19 mouse cellular contexts compared by ENCODE assay signal in genomic region chr3:39296257-39296656, GRCm38 (mm10).
DNase-seq lines count a peak whose midpoint lies in the region; ATAC-seq lines count a peak whose summit lies in the region.
"Had no signal": no experiment of that assay in that cellular context is flagged by ENCODE, and none has a peak within 500 bp of the region (broad histone marks: within the 10 kb centered on the region; RNA-seq: fewer than 3 reads in every experiment).

No protein-coding gene starts in this region.

- peaks cover 7% of the 10 kb centered on the region for H3K4me1 ChIP-seq in limb, embryonic 11.5 days (ENCODE audit: control insufficient read depth, insufficient read depth, low read length)
- H3K4me1 ChIP-seq in limb, embryonic 10.5 days, result peaks cover 28% of the 10 kb centered on the region
- H3K4me1 ChIP-seq in limb, embryonic 13.5 days, result peaks cover 8% of the 10 kb centered on the region
- H3K4me1 ChIP-seq: embryonic facial prominence, embryonic 10.5 days; embryonic facial prominence, embryonic 12.5 days; forebrain, embryonic 13.5 days; forebrain, embryonic 15.5 days had no signal

- no peak overlapping the region for H3K4me2 ChIP-seq in limb, embryonic 11.5 days (ENCODE audit: low read depth, severe bottlenecking)
- H3K4me2 ChIP-seq in limb, embryonic 13.5 days (replicated peaks), result no peak overlapping the region
- H3K4me2 ChIP-seq: embryonic facial prominence, embryonic 12.5 days; forebrain, embryonic 13.5 days; forebrain, embryonic 15.5 days had no signal

- no peak overlapping the region for H3K4me3 ChIP-seq in limb, embryonic 11.5 days (ENCODE audit: low read depth, low read length)
- no peak overlapping the region for H3K4me3 ChIP-seq in limb, embryonic 10.5 days
- no peak overlapping the region for H3K4me3 ChIP-seq in limb, embryonic 13.5 days
- H3K4me3 ChIP-seq: embryonic facial prominence, embryonic 10.5 days; embryonic facial prominence, embryonic 12.5 days; forebrain, embryonic 13.5 days; forebrain, embryonic 15.5 days had no signal

- no peak overlapping the region for H3K9ac ChIP-seq in limb, embryonic 11.5 days (ENCODE audit: low read length)
- H3K9ac ChIP-seq in limb, embryonic 13.5 days, result no peak overlapping the region
- H3K9ac ChIP-seq: embryonic facial prominence, embryonic 12.5 days; forebrain, embryonic 13.5 days; forebrain, embryonic 15.5 days; forebrain, postnatal 0 days had no signal

- peak; percentile 37 for DNase-seq in limb, embryonic 11.5 days (ENCODE audit: low spot score)
- DNase-seq in limb, embryonic 10.5 days (ENCODE audit: low spot score), result no peak
- no peak for DNase-seq in kidney, postnatal 25 days
- DNase-seq in embryo, embryonic 11 days, result no peak
- DNase-seq: adrenal gland, adult 2 months; adrenal gland, postnatal 10 days; adrenal gland, postnatal 25 days; cerebellum, adult 11 months; cerebellum, adult 18-20 months; cerebellum, adult 8-10 months; cerebellum, adult 9-11 months; cerebellum, postnatal 14 days; cerebellum, postnatal 36 days; forebrain, postnatal 0 days had no signal

- no peaks in the 10 kb centered on the region for H3K36me3 ChIP-seq in limb, embryonic 11.5 days (ENCODE audit: control insufficient read depth, insufficient read depth, low read length)
- H3K36me3 ChIP-seq in limb, embryonic 10.5 days, result no peaks in the 10 kb centered on the region
- H3K36me3 ChIP-seq in limb, embryonic 13.5 days, result no peaks in the 10 kb centered on the region
- H3K36me3 ChIP-seq: embryonic facial prominence, embryonic 10.5 days; embryonic facial prominence, embryonic 12.5 days; forebrain, embryonic 15.5 days had no signal

- no peak for ATAC-seq in limb, embryonic 11.5 days (ENCODE audit: insufficient number of reproducible peaks, low FRiP score, low TSS enrichment, low read depth)
- peak; percentile 54; the same call in 1 of the 2 replicates for ATAC-seq in limb, embryonic 13.5 days (ENCODE audit: low FRiP score, low read depth)
- ATAC-seq: forebrain, embryonic 13.5 days; forebrain, embryonic 15.5 days; forebrain, postnatal 0 days had no signal

- WGBS in limb, embryonic 11.5 days, result 45% methylated on average over 4 of the region's 4 CpGs
- WGBS in limb, embryonic 10.5 days, result 73% methylated on average over 4 of the region's 4 CpGs
- WGBS in limb, embryonic 13.5 days, result 19% methylated on average over 4 of the region's 4 CpGs

- no peak overlapping the region for H3K27ac ChIP-seq in limb, embryonic 11.5 days (replicated peaks; ENCODE audit: low read depth, low read length)
- H3K27ac ChIP-seq in limb, embryonic 10.5 days, result no peak overlapping the region
- no peak overlapping the region for H3K27ac ChIP-seq in limb, embryonic 13.5 days
- H3K27ac ChIP-seq: embryonic facial prominence, embryonic 10.5 days; embryonic facial prominence, embryonic 12.5 days; forebrain, embryonic 13.5 days; forebrain, embryonic 15.5 days had no signal

- no peaks in the 10 kb centered on the region for H3K9me3 ChIP-seq in limb, embryonic 11.5 days (ENCODE audit: control insufficient read depth, low read length)
- no peaks in the 10 kb centered on the region for H3K9me3 ChIP-seq in limb, embryonic 10.5 days (replicated peaks)
- no peaks in the 10 kb centered on the region for H3K9me3 ChIP-seq in limb, embryonic 13.5 days
- H3K9me3 ChIP-seq: embryonic facial prominence, embryonic 10.5 days; embryonic facial prominence, embryonic 12.5 days; forebrain, embryonic 13.5 days; forebrain, embryonic 15.5 days had no signal

- no peaks in the 10 kb centered on the region for H3K27me3 ChIP-seq in limb, embryonic 11.5 days (ENCODE audit: control insufficient read depth, insufficient read depth, low read length)
- no peaks in the 10 kb centered on the region for H3K27me3 ChIP-seq in limb, embryonic 10.5 days (ENCODE audit: low read depth, poor library complexity, severe bottlenecking)
- H3K27me3 ChIP-seq in limb, embryonic 13.5 days, result no peaks in the 10 kb centered on the region
- H3K27me3 ChIP-seq: embryonic facial prominence, embryonic 12.5 days; forebrain, embryonic 13.5 days; forebrain, embryonic 15.5 days had no signal
